Mouse (Mus musculus) mouse embryonic stem cell (cell line): Measurements from ENCODE around the gene Tprn.

Experiments
- in situ Hi-C, 2 experiments: fragments of 300-500 bp; cut with MboI; formaldehyde crosslinking; loops; 1 replicate in 1 of 2; 3 replicates in 1 of 2; pipeline ENCODE4 v1.14.3; 2019 to 2020; ENCODE audit warnings: low sequenced_read_pairs in 2 of 2, low pct_unique_long_range_greater_than_20kb in 1 of 2, mixed read lengths in 1 of 2; ENCODE audit not compliant: unreplicated experiment in 1 of 2

Tprn gene

DNA sequence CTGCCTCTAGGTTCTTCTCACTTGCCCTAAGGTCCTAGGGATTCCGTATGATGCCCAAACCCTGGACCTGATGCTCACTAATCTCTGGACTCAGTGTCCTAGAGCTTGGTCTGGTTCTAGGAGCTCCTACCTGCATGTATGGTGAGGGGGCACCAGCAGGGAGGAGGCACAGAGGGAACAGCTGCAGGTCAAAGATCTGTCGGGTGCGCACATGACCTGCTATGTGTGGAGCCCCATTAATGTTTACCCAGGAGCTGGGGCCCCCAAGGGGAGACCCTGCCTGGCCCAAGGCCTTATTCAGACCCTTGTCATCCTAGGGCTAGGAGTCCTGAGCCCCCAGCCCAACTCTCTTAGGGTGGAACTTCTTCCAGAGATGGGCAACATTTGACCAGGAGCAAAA, 28.4 kb upstream of the Tprn start, which contains the start of gene Slc34a3:
Slc34a3 (minus strand) TSS at position 315 of the 400 bp plus-strand sequence.
- in situ Hi-C loops: no loop called here

DNA sequence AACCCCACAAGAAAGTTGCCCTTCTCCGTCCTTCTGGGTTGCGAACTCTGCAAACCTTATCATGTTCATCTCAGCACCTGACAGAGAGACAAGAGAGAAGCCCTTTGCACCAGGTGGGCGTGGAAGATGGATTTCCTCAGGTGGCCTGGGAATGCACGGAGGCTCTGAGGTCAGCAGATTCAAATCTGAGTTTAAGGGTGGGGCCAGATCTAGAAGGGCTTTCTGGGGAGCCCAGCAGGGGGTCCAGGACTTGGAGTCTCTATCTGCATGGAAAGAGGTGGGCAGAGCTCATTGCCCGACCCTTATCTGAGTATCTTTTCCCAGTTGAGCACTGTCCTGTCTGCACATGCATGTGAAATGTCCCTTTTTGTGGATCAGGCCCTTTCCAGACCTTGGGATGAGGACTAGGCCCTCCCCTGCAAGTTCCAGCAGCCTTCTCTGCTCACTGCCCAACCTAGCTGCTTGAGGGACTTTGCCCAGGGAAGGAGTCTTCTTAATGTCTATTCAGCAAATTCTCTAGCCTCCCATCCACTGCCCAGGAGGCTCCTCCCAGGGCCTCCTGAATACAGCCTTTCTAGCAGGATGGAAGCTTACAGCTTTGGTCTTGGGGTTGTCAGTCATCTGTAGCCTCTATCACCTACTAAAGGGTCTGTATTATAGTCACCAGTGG, 27.7 kb upstream of the Tprn start:
- in situ Hi-C loops: no loop called here

DNA sequence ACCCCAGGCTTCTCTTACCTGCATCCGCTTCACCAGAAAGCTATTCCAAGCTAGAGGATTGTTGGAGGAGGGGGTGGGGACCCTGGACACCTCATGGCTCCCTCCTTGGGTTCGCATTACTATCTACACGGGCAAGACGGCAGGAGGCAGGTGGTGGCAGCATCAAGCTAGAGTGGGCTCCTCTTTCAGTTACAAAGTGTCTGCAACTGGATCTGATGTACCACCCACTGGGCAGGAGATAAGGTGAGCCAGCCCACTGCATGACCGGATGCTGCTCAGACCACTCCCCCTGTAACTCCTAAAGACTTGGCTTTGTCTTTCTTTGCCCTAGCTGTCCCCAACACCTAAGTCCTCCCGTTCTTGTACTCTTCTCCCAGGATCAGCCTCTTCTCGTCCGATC, 25.8 kb upstream of the Tprn start, which contains the start of gene Rnf224:
Rnf224 (minus strand) TSS at position 174 of the 400 bp plus-strand sequence.
- in situ Hi-C loops: no loop called here

DNA sequence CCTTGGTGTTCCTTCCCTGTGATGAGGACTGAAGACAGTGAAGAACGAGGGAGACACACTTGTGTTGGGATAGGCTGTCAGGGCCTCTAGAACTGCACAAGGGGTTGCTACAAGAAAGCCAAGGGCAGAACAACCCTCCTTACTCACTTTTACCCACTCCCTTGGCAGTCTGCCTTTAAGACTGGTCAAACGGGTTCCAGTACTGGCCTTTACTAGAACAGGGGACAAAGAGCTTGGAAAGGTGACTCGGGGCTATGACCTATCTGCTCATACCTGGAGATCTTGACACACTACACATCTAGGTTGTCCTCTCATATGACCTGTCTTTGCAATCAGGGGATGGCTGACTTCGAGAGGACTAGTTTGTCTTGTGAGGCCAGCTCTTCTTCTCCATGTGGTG, 24.9 kb upstream of the Tprn start:
- in situ Hi-C loops: no loop called here

GRCm38 (mm10) chr2:25238106-25238505, 24.3 kb upstream of the Tprn start:
- in situ Hi-C loops: no loop called here

- in situ Hi-C loops: no loop called here
Observed at GRCm38 (mm10) chr2:25239766-25240165, 22.7 kb upstream of the Tprn start.

DNA sequence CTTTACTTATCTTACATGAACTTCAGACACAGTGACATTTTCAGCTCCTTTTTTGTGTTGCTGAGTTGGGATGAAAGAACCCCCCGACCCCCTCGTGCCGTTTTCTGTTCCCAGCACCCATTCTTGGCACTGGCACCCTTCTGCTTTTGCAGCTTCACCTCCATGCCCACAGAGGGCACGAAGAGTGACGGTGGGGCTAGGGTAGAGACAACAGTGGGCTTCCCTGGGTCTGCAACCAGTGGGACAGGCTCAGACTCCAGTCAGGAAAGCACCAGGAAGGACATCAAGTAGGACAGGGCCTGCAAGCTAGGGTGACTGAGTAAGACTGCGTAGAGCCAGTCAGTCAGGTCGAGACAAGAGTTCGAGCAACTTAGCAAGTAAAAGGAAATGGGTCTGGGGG, 22.1 kb upstream of the Tprn start:
- in situ Hi-C loops: no loop called here

DNA sequence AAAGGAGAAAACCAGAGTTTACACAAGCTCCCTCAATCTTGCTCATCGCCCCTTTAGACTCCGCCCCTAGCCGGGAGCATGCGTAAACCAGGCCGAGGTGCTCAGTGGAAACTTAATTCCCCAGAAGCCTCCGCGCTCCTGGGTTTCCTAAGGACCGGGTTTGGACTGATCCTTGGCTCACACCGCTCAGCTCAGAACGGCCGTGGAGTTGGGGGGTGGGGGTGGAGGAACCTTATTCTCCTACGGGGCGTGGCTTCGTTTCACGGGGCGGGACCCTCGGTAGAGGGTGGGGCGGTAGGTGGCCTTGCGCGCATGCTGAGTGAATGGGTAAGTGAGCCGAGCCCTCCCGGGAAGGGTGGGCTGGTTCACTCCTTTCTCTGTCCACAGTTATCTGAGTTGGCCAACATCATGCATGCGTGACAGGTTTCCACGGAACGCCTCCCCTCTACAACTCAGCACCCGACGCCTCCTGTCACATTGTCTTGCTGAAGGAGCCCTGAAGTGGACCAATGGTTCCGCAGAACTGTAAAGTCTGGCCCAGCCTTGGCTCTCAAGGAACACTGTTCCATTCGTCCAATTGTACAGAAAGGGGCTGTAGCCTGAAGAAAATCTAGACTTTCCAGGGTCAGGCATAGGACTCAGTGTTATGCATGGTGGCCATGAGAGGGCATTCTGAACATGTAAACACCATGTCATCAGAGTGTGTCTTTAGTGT, 21.5 kb upstream of the Tprn start:
- in situ Hi-C loops: no loop called here

GRCm38 (mm10) chr2:25241438-25241775, 21.0 kb upstream of the Tprn start:
- in situ Hi-C loops: no loop called here

- in situ Hi-C loops: no loop called here
Observed at GRCm38 (mm10) chr2:25242101-25242506, 20.3 kb upstream of the Tprn start, which contains the start of the genes Rnf208 and Cysrt1. TSS of gene Rnf208 (plus strand) at chr2:25242255. TSS of gene Cysrt1 (minus strand) at chr2:25242452.

DNA sequence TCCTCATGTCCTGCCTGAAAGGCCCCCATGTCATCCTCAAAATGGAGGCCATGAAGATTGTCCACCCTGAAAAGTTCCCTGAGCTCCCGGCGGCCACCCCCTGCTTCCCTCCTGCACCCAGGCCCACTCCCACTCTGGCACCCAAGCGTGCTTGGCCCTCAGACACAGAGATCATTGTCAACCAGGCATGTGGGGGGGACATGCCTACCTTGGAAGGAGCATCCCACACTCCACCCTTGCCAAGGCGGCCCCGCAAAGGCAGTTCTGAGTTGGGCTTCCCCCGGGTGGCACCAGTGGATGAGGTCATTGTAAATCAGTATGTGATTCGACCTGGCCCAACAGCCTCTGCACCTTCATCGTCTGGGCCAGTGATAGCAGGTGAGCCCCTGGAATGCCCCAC, 19.1 kb upstream of the Tprn start:
- in situ Hi-C loops: no loop called here

DNA sequence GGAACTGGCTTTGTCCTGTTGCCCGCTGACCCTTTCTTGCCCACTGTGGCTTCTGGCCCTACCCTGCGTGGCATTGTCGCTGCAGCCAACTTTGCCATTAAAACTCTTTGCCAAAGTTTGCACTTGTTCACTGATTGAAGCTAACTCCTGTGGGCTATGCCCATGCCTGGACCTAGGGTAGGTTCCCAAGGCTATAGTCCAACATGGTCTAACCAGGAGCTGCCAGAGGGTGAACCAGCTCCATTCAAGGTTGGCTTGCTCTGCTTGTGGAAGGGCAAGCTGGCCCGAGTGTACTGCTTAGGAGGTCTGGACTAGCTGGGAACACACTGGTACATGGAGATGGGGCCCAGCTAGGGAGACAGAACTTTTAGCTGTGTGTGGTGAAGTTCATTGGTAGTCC, 18.3 kb upstream of the Tprn start:
- in situ Hi-C loops: no loop called here

DNA sequence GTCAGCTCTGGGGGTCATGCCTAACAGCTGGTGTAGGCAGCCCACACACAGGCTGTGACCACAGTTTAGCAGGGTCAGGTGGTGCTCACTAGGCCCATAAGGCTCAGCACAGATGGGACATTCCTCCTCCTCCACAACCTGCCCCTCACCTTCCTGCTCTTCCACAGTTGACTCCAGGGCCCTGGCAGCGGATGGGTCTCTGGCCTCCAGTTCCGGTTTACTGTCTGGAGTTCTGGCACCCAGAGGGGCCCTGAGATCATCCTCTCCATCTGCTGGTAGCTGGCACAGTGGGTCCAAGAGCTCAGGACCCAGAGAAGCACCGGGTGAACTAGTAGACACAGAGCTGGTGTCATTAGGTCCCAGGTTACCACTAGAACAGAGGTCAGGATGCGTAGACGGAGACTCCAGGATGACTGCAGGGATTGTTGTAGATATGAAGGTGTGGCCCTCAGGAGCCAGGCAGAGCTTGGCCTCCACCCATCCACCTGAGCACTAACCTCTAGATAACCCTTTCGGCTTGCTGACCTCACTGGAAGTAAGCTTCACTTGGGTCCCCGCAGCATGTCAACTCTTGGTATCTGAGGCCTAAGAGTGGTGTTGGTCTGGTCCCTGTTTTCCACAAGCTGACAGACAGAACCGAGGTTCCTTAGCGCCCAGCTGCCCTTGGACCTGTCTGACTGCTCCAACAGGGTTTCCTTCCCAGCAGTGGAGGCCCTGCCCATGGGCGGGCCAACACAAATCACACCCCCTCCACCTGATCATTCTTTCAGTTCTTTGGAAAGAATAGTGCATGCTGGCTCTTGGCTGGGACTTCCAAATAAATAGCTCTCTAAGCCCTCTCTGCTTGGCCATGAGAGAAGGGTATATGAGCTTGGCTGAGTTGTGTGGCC, 16.0 kb upstream of the Tprn start, which contains the start of gene AL732309.1:
AL732309.1 (minus strand) TSS at position 681 of the 890 bp plus-strand sequence.
- in situ Hi-C loops: no loop called here

DNA sequence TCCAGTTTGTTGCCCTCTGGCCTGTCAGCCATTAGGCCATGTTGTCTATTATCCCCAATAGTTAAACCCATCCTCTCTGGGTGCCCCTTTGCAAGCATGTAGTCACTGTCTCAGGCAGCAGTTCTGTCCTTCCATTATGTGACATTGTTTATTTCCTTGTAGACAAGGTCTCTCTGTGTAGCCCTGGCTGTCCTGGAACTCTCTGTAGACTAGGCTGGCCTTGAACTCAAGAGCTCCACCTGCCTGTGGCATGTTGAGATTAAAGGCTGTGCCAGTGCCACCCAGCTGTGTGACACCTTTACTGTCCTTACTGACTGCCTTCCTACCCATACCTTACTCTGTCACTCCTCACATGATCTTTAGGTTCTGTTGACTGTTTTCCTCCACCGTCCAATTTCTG, 10.1 kb upstream of the Tprn start:
- in situ Hi-C loops: loop anchor here in 1 of 2 experiments (10.0 kb wide), 1 partner anchor 58 kb away; the partner anchor contains the start of gene Tor4a

DNA sequence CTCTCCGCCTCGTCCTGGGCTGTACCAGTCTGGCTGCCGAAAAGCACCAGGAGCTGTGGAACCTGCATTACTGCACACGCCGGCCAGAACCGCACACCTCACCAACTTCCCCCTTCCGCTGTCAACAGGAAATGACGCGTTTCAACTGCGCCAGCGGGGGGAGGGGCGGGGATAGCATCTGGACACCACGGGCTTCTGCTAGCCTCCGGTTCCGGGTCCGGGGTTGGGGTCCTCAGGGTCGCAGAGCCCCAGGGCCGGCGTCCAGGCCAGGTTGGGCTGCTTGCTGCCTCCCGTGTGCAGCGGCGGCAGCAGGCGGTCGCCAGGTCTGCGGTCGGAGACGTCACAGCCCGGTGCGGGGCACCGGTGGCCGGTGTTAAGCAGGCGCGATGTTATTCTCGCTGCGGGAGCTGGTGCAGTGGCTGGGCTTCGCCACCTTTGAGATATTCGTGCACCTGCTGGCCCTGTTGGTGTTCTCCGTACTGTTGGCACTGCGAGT, 7.1 kb upstream of the Tprn start, which contains the start of gene Tmem203:
Tmem203 (plus strand) TSS at position 156 of the 496 bp plus-strand sequence.
- in situ Hi-C loops: loop anchor here in 1 of 2 experiments (10.0 kb wide), 1 partner anchor 61 kb away; the partner anchor contains the start of gene Tor4a

- in situ Hi-C loops: loop anchor here in 1 of 2 experiments (10.0 kb wide), 1 partner anchor 62 kb away; the partner anchor contains the start of gene Tor4a
Observed at GRCm38 (mm10) chr2:25256443-25257109, 5.8 kb upstream of the Tprn start.

- in situ Hi-C loops: loop anchor here in 1 of 2 experiments (10.0 kb wide), 1 partner anchor 62 kb away; the partner anchor contains the start of gene Tor4a
Observed at GRCm38 (mm10) chr2:25257250-25257649, 5.2 kb upstream of the Tprn start.

- in situ Hi-C loops: loop anchor here in 1 of 2 experiments (10.0 kb wide), 1 partner anchor 64 kb away; the partner anchor contains the start of gene Tor4a
Observed at GRCm38 (mm10) chr2:25258887-25259286, 3.5 kb upstream of the Tprn start.
